Mouse (Mus musculus): Measurements from ENCODE around the gene Ttll11.

- TF ChIP-seq CTCF (IDR thresholded peaks at IDR 0.05; ENCODE audit: low read depth, low read length) (no peak), POLR2A (IDR thresholded peaks at IDR 0.05; ENCODE audit: borderline replicate concordance, low read depth, low read length) (no peak)
Observed at GRCm38 (mm10) chr2:35799073-35799472, 180.6 kb downstream of the Ttll11 start.

All from bone marrow macrophage, adult 2 months (primary cell).